16 mouse cellular contexts compared by ENCODE assay signal in genomic region chr9:42229465-42230110, GRCm38 (mm10). TPM values are rescaled to one million over a fixed set of nuclear protein-coding genes. Genes with fewer than 3 reads are reported as not detected.
DNase-seq lines count a peak whose midpoint lies in the region; ATAC-seq and TF ChIP-seq lines count a peak whose summit lies in the region.
"Had no signal": no experiment of that assay in that cellular context is flagged by ENCODE, and none has a peak within 500 bp of the region (broad histone marks: within the 10 kb centered on the region; RNA-seq: fewer than 3 reads in every experiment).

No protein-coding gene starts in this region.

- H3K27ac ChIP-seq in hindbrain, embryonic 15.5 days (replicated peaks), result peak overlapping the region; percentile 51; the same call in 1 of the 2 replicates
- H3K27ac ChIP-seq in hindbrain, embryonic 12.5 days, result no peak overlapping the region
- no peak overlapping the region for H3K27ac ChIP-seq in forebrain, postnatal 0 days (ENCODE audit: low read depth, low read length)
- no peak overlapping the region for H3K27ac ChIP-seq in limb, embryonic 10.5 days
- H3K27ac ChIP-seq: limb, embryonic 13.5 days; stomach, embryonic 15.5 days had no signal

- H3K4me1 ChIP-seq in hindbrain, embryonic 15.5 days (replicated peaks), result peaks cover 12% of the 10 kb centered on the region; the same call in 1 of the 2 replicates
- peaks cover 6% of the 10 kb centered on the region; the same call in 1 of the 2 replicates for H3K4me1 ChIP-seq in hindbrain, embryonic 12.5 days
- H3K4me1 ChIP-seq in forebrain, postnatal 0 days (ENCODE audit: insufficient read depth), result no peaks in the 10 kb centered on the region
- 0 out of 2 replicates have a peak, but pooled peaks cover 3% of the 10 kb centered on the region for H3K4me1 ChIP-seq in limb, embryonic 10.5 days
- H3K4me1 ChIP-seq: limb, embryonic 13.5 days; stomach, embryonic 15.5 days had no signal

- no peaks in the 10 kb centered on the region for H3K36me3 ChIP-seq in hindbrain, embryonic 15.5 days
- no peaks in the 10 kb centered on the region for H3K36me3 ChIP-seq in hindbrain, embryonic 12.5 days
- no peaks in the 10 kb centered on the region for H3K36me3 ChIP-seq in forebrain, postnatal 0 days (ENCODE audit: insufficient read depth)
- H3K36me3 ChIP-seq in limb, embryonic 10.5 days, result no peaks in the 10 kb centered on the region
- H3K36me3 ChIP-seq: limb, embryonic 13.5 days; neural tube, embryonic 13.5 days; stomach, embryonic 15.5 days had no signal

- H3K9me3 ChIP-seq in hindbrain, embryonic 15.5 days, result no peaks in the 10 kb centered on the region
- no peaks in the 10 kb centered on the region for H3K9me3 ChIP-seq in hindbrain, embryonic 12.5 days (replicated peaks)
- H3K9me3 ChIP-seq in forebrain, postnatal 0 days (ENCODE audit: low read length), result no peaks in the 10 kb centered on the region
- H3K9me3 ChIP-seq in limb, embryonic 10.5 days (replicated peaks), result no peaks in the 10 kb centered on the region
- H3K9me3 ChIP-seq: limb, embryonic 13.5 days; neural tube, embryonic 13.5 days; stomach, embryonic 15.5 days had no signal

- no peak for ATAC-seq in hindbrain, embryonic 15.5 days (ENCODE audit: low FRiP score, low read depth)
- no peak for ATAC-seq in hindbrain, embryonic 12.5 days (ENCODE audit: low FRiP score)
- peak; percentile 25; the same call in 1 of the 2 replicates for ATAC-seq in forebrain, postnatal 0 days

- no peak overlapping the region for H3K4me3 ChIP-seq in hindbrain, embryonic 15.5 days
- H3K4me3 ChIP-seq in hindbrain, embryonic 12.5 days, result no peak overlapping the region
- H3K4me3 ChIP-seq in forebrain, postnatal 0 days (ENCODE audit: low read depth, low read length), result no peak overlapping the region
- no peak overlapping the region for H3K4me3 ChIP-seq in limb, embryonic 10.5 days
- H3K4me3 ChIP-seq: erythroblast, embryonic 14.5 days; limb, embryonic 13.5 days; neural tube, embryonic 13.5 days; stomach, embryonic 15.5 days had no signal

- 62% methylated on average over 12 of the region's 12 CpGs for WGBS in hindbrain, embryonic 15.5 days
- 66% methylated on average over 12 of the region's 12 CpGs for WGBS in hindbrain, embryonic 12.5 days
- 63% methylated on average over 12 of the region's 12 CpGs for WGBS in forebrain, postnatal 0 days
- WGBS in limb, embryonic 10.5 days, result 57% methylated on average over 12 of the region's 12 CpGs

- H3K9ac ChIP-seq in hindbrain, embryonic 15.5 days, result no peak overlapping the region
- no peak overlapping the region for H3K9ac ChIP-seq in hindbrain, embryonic 12.5 days
- H3K9ac ChIP-seq in forebrain, postnatal 0 days, result no peak overlapping the region
- H3K9ac ChIP-seq: limb, embryonic 13.5 days; neural tube, embryonic 13.5 days; stomach, embryonic 15.5 days had no signal

- DNase-seq in cerebellum, adult 11 months, result peak; percentile 82
- peak; percentile 80 for DNase-seq in cerebellum, adult 8-10 months
- DNase-seq in forebrain, postnatal 0 days, result no peak
- no peak for DNase-seq in adrenal gland, postnatal 25 days
- DNase-seq in limb, embryonic 10.5 days (ENCODE audit: low spot score), result no peak
- DNase-seq: gastrocnemius, postnatal 14 days; kidney, postnatal 4 days; layer of hippocampus, postnatal 36 days; lung, postnatal 36 days; thymus, postnatal 14 days had no signal

- H3K4me2 ChIP-seq in hindbrain, embryonic 15.5 days, result no peak overlapping the region
- no peak overlapping the region for H3K4me2 ChIP-seq in hindbrain, embryonic 12.5 days (replicated peaks)
- no peak overlapping the region for H3K4me2 ChIP-seq in forebrain, postnatal 0 days (ENCODE audit: low read depth)
- H3K4me2 ChIP-seq: limb, embryonic 13.5 days; neural tube, embryonic 13.5 days; stomach, embryonic 15.5 days had no signal

- H3K27me3 ChIP-seq in hindbrain, embryonic 15.5 days, result no peaks in the 10 kb centered on the region
- H3K27me3 ChIP-seq in hindbrain, embryonic 12.5 days, result no peaks in the 10 kb centered on the region
- no peaks in the 10 kb centered on the region for H3K27me3 ChIP-seq in forebrain, postnatal 0 days (ENCODE audit: insufficient read depth, low read length)
- H3K27me3 ChIP-seq in limb, embryonic 10.5 days (ENCODE audit: low read depth, poor library complexity, severe bottlenecking), result peaks cover 20% of the 10 kb centered on the region; the same call in 1 of the 2 replicates
- H3K27me3 ChIP-seq: neural tube, embryonic 13.5 days; stomach, embryonic 15.5 days had no signal

- no peak for TF ChIP-seq CTCF in forebrain, postnatal 0 days (IDR thresholded peaks at IDR 0.05; ENCODE audit: low read depth)

RNA-seq across cellular contexts. Expression of gene Sc5d, which starts 34.5 kb away (rescaled TPM):
- polyA plus RNA-seq in hindbrain, embryonic 15.5 days (2015; fragmentation: Nextera tagmentation; extraction: Ambion mirVana), result 73.4 and 77.8 TPM in 2 replicates
- polyA plus RNA-seq in hindbrain, embryonic 12.5 days (2016; fragmentation: Nextera tagmentation; extraction: Ambion mirVana), result 67.4 and 71.9 TPM in 2 replicates
- total RNA-seq in forebrain, postnatal 0 days (2014; rRNA removed), result 37.2 and 48.6 TPM in 2 replicates
- 52.9 and 75.6 TPM in 2 replicates for polyA plus RNA-seq in forebrain, postnatal 0 days (2015; fragmentation: Nextera tagmentation; extraction: Ambion mirVana)
- 119 and 172 TPM in 2 replicates for total RNA-seq in adrenal gland, postnatal 25 days (2021)
- 56.9 and 63.2 TPM in 2 replicates for polyA plus RNA-seq in limb, embryonic 10.5 days (2016; fragmentation: Nextera tagmentation; extraction: Ambion mirVana)

Comparison
In these comparisons a context has a peak if more than half of its experiments do, and no peak if none do; other contexts are left out.
1. DNase-seq: peak in cerebellum, adult 11 months (single experiment) and cerebellum, adult 8-10 months (single experiment); none in forebrain, postnatal 0 days (single experiment), adrenal gland, postnatal 25 days (single experiment) and limb, embryonic 10.5 days (single experiment).